Mouse (Mus musculus) ES-E14 (cell line): ENCODE measurements around the gene Zdhhc14. TPM values are rescaled to one million over a fixed set of nuclear protein-coding genes. Genes with fewer than 3 reads are reported as not detected.

ENCODE experiments used
- DNase-seq: peaks from one replicate; pipeline ENCODE4 v3.0.0-alpha.2; 2013; ENCODE audit warnings: low read depth, low spot score
- H3K27ac ChIP-seq: 2 replicates; pipeline ENCODE4 v1.5.1; 2012; ENCODE audit warnings: low read depth, mild to moderate bottlenecking, low read length, moderate library complexity, mixed read lengths; ENCODE audit not compliant: poor library complexity, insufficient read depth, severe bottlenecking
- H3K36me3 ChIP-seq: 2 replicates; pipeline ENCODE4 v1.6.1; 2012; ENCODE audit warnings: mild to moderate bottlenecking, low read length, moderate library complexity, mixed read lengths; ENCODE audit not compliant: control insufficient read depth, poor library complexity, insufficient read depth, severe bottlenecking
- H3K4me1 ChIP-seq, 2 experiments: fragments of 150-350 bp in 1 of 2; sonication (generic) in 1 of 2; 2 replicates each; pipeline ENCODE4 v1.6.1; 2012; ENCODE audit warnings: low read length in 2 of 2, mild to moderate bottlenecking in 1 of 2, mixed read lengths in 1 of 2; ENCODE audit not compliant: control insufficient read depth in 2 of 2, insufficient read depth in 2 of 2, poor library complexity in 1 of 2
- H3K4me3 ChIP-seq, 2 experiments: fragments of 150-350 bp in 1 of 2; sonication (generic) in 1 of 2; 2 replicates each; pipeline ENCODE4 v1.5.1; 2012; ENCODE audit warnings: low read length in 2 of 2, low read depth in 1 of 2, mild to moderate bottlenecking in 1 of 2, mixed read lengths in 1 of 2; ENCODE audit not compliant: insufficient read depth in 1 of 2, poor library complexity in 1 of 2, severe bottlenecking in 1 of 2
- H3K9ac ChIP-seq: 2 replicates; pipeline ENCODE4 v1.6.1; 2012; ENCODE audit warnings: low read depth, mild to moderate bottlenecking, low read length, mixed read lengths; ENCODE audit not compliant: poor library complexity, insufficient read depth, severe bottlenecking
- H3K9me3 ChIP-seq: fragments of 150-350 bp; sonication (generic); 2 replicates; pipeline ENCODE4 v1.6.1; 2012; ENCODE audit warnings: low read depth, mild to moderate bottlenecking, low read length; ENCODE audit not compliant: control insufficient read depth, insufficient read depth
- CHD2 ChIP-seq: IDR thresholded peaks from 2 replicates; pipeline ENCODE4 v1.6.1; 2014; ENCODE audit warnings: mild to moderate bottlenecking, low read depth, low read length, inconsistent platforms
- HCFC1 ChIP-seq: IDR thresholded peaks from 2 replicates; pipeline ENCODE4 v1.6.1; 2012; ENCODE audit warnings: low read length, inconsistent platforms, borderline replicate concordance; ENCODE audit not compliant: insufficient read depth
- MAFK ChIP-seq: IDR thresholded peaks from 2 replicates; pipeline ENCODE4 v1.6.1; 2014; ENCODE audit warnings: mild to moderate bottlenecking, low read depth, low read length, inconsistent platforms; ENCODE audit not compliant: insufficient read depth
- ZC3H11A ChIP-seq: IDR thresholded peaks from 2 replicates; pipeline ENCODE4 v1.6.1; 2012; ENCODE audit warnings: low read depth, mild to moderate bottlenecking, inconsistent platforms, low read length, borderline replicate concordance
- ZNF384 ChIP-seq: IDR thresholded peaks from 2 replicates; pipeline ENCODE4 v1.6.1; 2012; ENCODE audit warnings: low read depth, low read length, inconsistent platforms
- in situ Hi-C, 2 experiments: fragments of 600-800 bp; cut with MboI; formaldehyde crosslinking; loops; one replicate each; pipeline ENCODE4 v1.15.1; 2025; ENCODE audit warnings: low sequenced_read_pairs in 2 of 2, inconsistent platforms in 1 of 2; ENCODE audit not compliant: unreplicated experiment in 2 of 2
- total RNA-seq: library from RNA; depleted of rRNA; stranded (reverse); fragments of 300-350 nt; gene quantifications from 2 replicates; pipeline ENCODE4 v1.2.3, GENCODE M21; 2012

The Zdhhc14 gene
- total RNA-seq, 1 experiment = 0.76 TPM

GRCm38 (mm10) chr17:5627664-5628063, 135.3 kb downstream of the Zdhhc14 start:
- Histone ChIP-seq H3K27ac (no peak overlapping the region), H3K36me3 (no peaks in the 10 kb centered on the region), H3K4me1 (peaks cover 5 to 11% of the 10 kb centered on the region in 2 experiments), H3K9me3 (no peaks in the 10 kb centered on the region), H3K9ac (no peak overlapping the region), H3K4me3 (no peak overlapping the region)
- in situ Hi-C loops = no loop called here
- TF ChIP-seq HCFC1 (no peak), ZNF384 (no peak), CHD2 (no peak), ZC3H11A (no peak), MAFK (no peak)
- no peak for DNase-seq

DNA sequence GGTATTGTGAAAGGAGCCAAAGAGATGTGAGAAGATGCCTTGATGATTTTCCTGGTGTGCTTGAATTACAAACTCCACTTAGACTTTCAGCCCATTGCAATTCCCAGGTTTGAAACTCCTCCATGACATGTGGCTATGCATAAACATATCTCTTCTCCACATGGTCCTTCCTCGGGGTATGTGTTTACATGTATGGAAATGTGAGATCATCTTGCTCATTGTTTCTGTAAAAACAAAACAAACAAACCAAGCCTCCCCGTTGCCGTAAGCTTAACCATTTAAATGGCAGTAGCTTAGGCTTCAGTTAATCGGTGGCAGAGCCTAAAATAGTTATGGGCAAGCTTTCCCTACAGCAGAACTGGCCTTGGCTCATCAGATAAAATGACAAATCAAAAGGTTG, 137.3 kb downstream of the Zdhhc14 start:
- Histone ChIP-seq H3K4me3 (no peak overlapping the region), H3K9me3 (no peaks in the 10 kb centered on the region), H3K27ac (no peak overlapping the region), H3K36me3 (no peaks in the 10 kb centered on the region), H3K9ac (no peak overlapping the region), H3K4me1 (no peaks in the 10 kb centered on the region)
- DNase-seq = no peak
- in situ Hi-C loops = no loop called here
- TF ChIP-seq MAFK (no peak), HCFC1 (no peak), CHD2 (no peak), ZC3H11A (no peak), ZNF384 (no peak)

DNA sequence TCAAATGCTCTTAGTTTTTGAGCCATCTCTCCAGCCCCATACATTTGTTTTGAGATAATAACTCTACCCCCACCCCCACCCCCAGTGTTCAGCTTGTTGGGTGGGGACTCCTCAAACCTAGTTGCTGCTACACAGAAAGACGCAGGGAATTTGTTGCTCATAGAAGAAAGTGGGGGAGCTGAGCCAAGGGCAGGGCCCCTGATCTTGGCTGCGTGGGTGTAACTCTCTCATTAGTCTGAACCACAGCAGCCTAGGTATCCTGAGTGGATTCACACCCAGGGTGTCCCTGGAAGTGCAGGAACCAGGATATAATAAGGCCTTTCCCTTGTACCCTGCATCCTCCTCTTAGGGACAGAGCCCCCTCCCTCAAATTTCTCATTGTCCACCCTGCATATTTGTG, 142.9 kb downstream of the Zdhhc14 start:
- in situ Hi-C loops = no loop called here
- no peak for TF ChIP-seq MAFK
- no peak for TF ChIP-seq HCFC1
- no peak for TF ChIP-seq ZC3H11A
- no peak for TF ChIP-seq ZNF384
- TF ChIP-seq CHD2 = no peak

DNA sequence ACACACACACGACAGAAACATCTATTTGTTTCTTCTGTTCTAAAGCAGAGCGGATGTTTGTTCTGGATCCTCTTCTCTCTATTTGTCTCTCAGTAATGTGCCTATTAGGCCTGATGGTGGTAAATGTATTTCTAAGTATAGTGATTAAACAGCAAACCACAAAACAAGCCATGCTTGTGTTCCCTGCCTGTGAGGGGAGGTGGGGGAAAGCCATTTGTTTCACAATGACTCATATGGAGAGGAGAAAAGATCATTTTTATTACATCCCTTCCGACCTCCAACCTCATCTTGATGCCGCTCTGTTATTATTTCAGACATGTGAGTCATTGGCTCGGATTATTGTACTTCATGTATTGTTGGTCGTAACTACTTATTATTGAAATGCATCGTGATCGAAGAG, 149.1 kb downstream of the Zdhhc14 start:
- in situ Hi-C loops = no loop called here
- DNase-seq = no peak
- H3K9ac ChIP-seq = no peak overlapping the region
- TF ChIP-seq ZNF384 = no peak
- no peak for TF ChIP-seq ZC3H11A
- TF ChIP-seq MAFK = no peak
- no peak for TF ChIP-seq CHD2
- TF ChIP-seq HCFC1 = no peak
- no peak overlapping the region for H3K4me3 ChIP-seq
- H3K9me3 ChIP-seq = no peaks in the 10 kb centered on the region
- no peaks in the 10 kb centered on the region; a peak in 1 of 4 replicates for H3K4me1 ChIP-seq
- no peak overlapping the region for H3K27ac ChIP-seq
- H3K36me3 ChIP-seq = no peaks in the 10 kb centered on the region

More for the DNA sequence above, 142.9 kb downstream of the Zdhhc14 start:
- no peak overlapping the region for H3K4me3 ChIP-seq
- H3K9ac ChIP-seq = no peak overlapping the region
- H3K36me3 ChIP-seq = no peaks in the 10 kb centered on the region
- no peak for DNase-seq
- H3K4me1 ChIP-seq = no peaks in the 10 kb centered on the region
- no peaks in the 10 kb centered on the region for H3K9me3 ChIP-seq
- H3K27ac ChIP-seq = no peak overlapping the region

GRCm38 (mm10) chr17:5642918-5643721, 150.8 kb downstream of the Zdhhc14 start:
- Histone ChIP-seq H3K4me1 (no peaks in the 10 kb centered on the region; a peak in 1 of 4 replicates), H3K9me3 (no peaks in the 10 kb centered on the region), H3K9ac (no peak overlapping the region), H3K27ac (no peak overlapping the region), H3K4me3 (no peak overlapping the region), H3K36me3 (no peaks in the 10 kb centered on the region)
- TF ChIP-seq MAFK = no peak
- no peak for TF ChIP-seq ZNF384
- no peak for TF ChIP-seq ZC3H11A
- TF ChIP-seq CHD2 = no peak
- no peak for TF ChIP-seq HCFC1
- in situ Hi-C loops = no loop called here
- DNase-seq = no peak
